Mouse (Mus musculus): ENCODE data around the gene Nacad. TPM values are rescaled to one million over a fixed set of nuclear protein-coding genes. Genes with fewer than 3 reads are reported as not detected.

The Nacad gene
- 0.69 TPM for polyA plus RNA-seq (2017; shearing (Covaris generic))

DNA sequence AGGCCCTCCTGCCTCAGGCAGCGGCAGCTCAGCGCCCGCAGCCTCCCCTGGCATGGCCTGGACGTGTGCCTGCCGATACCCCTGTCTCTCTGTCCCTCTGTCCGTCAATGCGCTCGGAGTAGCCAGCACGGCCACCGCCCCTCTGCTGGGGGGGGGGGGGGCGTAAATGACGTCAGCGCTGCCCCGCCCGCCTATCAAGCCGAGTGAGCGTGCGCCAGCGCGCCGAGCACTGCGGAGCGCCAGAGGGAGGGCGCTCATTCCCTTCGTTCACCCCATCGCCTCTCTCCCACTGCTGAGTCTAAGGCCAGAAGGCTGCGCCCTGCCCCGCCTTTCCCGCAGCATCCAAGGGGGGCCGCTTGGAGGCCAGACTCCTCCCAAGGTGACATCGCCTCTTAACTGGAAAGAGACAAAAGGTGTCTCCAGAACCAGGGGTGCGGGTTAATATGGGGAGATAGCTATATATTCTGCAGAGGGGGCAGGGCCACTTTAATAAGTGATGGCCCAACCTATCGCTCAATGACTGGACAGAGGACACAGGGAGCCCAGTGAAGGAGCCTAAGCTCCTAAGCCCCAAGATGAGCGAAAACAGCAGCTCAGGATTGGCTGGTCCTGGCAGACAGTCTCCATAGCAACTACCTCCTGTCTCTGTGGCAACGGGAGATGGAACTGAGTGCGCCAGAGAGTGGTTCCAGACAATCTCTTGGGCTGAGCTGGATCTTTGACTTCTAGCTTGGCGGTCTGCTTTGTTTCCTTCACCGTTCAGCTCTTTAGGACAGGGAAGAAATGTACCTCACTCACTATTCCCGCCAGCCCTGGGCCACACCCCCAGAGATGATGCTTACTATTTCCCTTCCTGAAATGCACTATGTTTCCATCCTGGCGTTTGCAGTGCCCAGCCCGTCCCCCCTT is at the start of gene Nacad:
TSS of gene Nacad (minus strand) at position 563 of the 909 bp plus-strand sequence.

DNA sequence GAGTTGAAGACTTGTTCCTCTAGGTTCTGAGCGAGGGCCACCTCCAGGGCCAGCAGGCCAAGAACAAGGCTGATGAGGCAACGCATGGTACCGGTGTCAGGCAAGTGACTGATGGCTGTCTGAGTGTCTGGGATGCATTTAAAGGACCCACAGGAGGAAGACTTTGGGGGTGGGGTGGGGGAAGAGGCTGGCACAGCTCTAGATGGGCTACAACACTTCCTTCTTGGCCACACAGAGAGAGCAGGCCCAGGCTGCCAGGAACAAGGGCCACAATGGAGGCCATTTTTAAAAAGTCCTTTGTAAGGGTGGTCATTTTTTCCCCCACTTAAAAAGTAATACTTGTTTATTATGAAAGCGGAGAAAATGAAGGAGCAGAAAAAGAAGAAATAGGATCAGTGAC is 32.7 kb upstream of the Nacad start, which contains the start of gene Wap:
TSS of gene Wap (minus strand) at position 101 of the 400 bp plus-strand sequence.

DNA sequence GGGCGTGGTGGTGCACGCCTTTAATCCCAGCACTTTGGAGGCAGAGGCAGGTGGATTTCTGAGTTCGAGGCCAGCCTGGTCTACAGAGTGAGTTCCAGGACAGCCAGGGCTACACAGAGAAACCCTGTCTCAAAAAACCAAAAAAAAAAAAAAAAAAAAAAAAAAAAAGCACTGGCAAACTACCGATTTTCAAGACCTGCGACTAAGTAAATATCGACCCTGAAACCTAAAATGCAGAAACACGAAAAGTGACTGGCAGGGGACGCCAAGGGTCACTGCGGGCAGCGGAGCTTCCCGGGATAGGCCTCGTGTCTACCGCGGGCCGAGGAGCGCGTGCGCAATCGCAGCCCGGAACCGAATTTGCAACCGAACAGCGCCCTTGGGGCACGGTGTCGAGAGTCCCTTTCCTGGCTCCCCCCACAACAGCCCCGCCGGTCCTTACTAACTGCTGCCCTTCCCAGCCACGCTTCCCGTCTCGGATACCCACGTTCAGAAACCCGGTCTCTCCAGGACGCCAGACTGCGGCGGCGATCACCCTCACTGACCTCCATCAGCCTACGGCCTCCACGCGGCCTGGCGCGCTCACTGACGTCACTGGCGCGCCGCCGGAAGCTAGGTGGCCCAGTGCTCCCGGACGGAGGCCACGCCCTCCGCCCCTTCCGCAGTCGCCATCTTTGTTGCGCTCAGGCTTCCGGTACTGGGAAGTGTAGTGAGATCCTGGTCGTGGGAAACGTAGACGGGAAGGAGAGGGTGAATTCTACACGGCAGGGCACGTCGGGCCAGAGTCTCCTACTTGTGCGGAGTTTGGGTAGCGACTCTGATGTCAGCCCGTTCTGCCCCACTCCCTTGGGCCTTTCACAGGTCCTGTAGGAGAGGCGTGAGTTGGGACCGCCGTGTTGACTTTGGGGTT is 19.9 kb upstream of the Nacad start, which contains the start of gene Tbrg4:
TSS of gene Tbrg4 (minus strand) at position 590 of the 910 bp plus-strand sequence.

Other genes with a start within 250 kb of the Nacad start
- 68.9 TPM for gene Zmiz2, start 217.0 kb downstream of the Nacad start, polyA plus RNA-seq (2017; shearing (Covaris generic))
- 3,883 TPM for gene Ppia, start 190.6 kb downstream of the Nacad start, polyA plus RNA-seq (2017; shearing (Covaris generic))
- 146 TPM for gene H2afv, start 161.6 kb downstream of the Nacad start, polyA plus RNA-seq (2017; shearing (Covaris generic))
- 53.9 TPM for gene Purb, start 130.1 kb downstream of the Nacad start, polyA plus RNA-seq (2017; shearing (Covaris generic))
- gene Myo1g, start 85.1 kb downstream of the Nacad start, polyA plus RNA-seq (2017; shearing (Covaris generic)) = 145 TPM
- gene Ccm2, start 59.2 kb downstream of the Nacad start, polyA plus RNA-seq (2017; shearing (Covaris generic)) = 317 TPM
- 21.7 TPM for gene Tbrg4, start 20.0 kb upstream of the Nacad start, polyA plus RNA-seq (2017; shearing (Covaris generic))
- gene Wap, start 32.6 kb upstream of the Nacad start, polyA plus RNA-seq (2017; shearing (Covaris generic)) = not detected
- 1,109 TPM for gene Ramp3, start 52.5 kb upstream of the Nacad start, polyA plus RNA-seq (2017; shearing (Covaris generic))
- not detected for gene Gm11983, start 231.6 kb upstream of the Nacad start, polyA plus RNA-seq (2017; shearing (Covaris generic))

Measured in effector memory CD4-positive, alpha-beta T cell, adult 5 months (primary cell).